Mouse (Mus musculus) ovary, postnatal 14 days (tissue): ENCODE results near the gene Tmem198.

ENCODE experiments used
- DNase-seq: peaks from one replicate; pipeline ENCODE4 v3.0.0; 2022; ENCODE audit warnings: low spot score

The Tmem198 gene

DNA sequence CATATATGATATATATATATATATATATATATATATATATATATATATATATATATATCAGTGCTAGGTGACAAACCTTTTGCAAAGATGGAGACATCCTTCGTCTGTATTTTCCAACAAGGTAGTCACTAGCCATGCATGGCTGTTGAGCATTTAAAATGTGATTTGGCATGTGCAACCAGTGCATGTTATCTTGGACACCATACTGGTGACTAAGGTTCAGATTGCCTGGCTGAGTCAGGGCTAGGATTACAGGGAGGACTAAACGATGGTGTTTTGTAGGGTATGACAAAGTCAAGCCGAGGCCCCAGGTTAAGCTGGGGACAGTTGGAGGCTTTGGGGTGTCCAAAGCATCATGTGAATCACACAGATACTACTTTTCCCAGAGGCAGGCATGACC lies 23.9 kb upstream of the Tmem198 start:
- no peak for DNase-seq

GRCm38 (mm10) chr1:75455948-75456347 lies 23.4 kb upstream of the Tmem198 start:
- DNase-seq: no peak

DNA sequence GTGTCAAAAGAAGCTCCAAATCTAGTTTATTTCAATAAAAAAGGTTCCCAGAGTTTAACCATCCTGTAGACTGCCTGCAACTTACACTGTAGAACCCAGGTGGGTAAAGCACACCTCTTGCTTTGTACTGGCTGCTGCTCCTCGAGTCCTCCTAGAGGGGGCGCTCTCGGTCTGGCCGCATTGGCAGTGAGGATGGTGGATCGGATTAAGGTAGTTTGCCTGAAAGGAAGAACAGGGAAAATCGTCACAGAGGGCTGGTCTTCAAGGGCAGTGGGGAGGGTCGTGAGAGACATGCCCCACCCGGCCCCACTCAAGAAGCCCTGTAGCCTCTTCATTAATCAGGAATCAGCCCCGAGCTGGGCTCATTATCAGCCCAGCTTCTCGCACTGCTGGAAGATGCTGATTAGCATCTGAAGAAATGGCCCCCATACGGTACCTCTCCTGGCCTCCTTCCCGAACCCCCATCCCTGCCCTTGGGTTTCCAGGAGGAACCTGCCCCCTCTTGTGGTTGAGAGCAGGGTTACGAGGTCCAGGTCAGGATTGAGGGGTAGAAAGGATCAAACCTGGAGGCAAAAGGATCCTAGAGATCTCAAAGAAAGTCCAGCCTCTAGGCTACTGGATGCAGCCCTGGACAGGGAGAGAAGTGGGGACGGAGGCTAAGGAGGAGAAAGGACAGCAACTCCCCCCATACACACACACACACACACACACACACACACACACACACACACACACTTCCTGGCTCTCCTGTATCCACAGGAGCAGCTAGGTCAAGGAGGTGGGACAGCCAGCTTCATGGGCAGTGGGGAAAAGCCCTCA lies 22.4 kb upstream of the Tmem198 start:
- no peak for DNase-seq

GRCm38 (mm10) chr1:75457710-75458024 lies 21.7 kb upstream of the Tmem198 start:
- DNase-seq: no peak

- DNase-seq: no peak
These were observed 21.1 kb upstream of the Tmem198 start for GRCm38 (mm10) chr1:75458025-75458788.

GRCm38 (mm10) chr1:75458789-75459684 lies 20.3 kb upstream of the Tmem198 start:
- no peak for DNase-seq

GRCm38 (mm10) chr1:75460297-75460696 lies 19.0 kb upstream of the Tmem198 start:
- no peak for DNase-seq

DNA sequence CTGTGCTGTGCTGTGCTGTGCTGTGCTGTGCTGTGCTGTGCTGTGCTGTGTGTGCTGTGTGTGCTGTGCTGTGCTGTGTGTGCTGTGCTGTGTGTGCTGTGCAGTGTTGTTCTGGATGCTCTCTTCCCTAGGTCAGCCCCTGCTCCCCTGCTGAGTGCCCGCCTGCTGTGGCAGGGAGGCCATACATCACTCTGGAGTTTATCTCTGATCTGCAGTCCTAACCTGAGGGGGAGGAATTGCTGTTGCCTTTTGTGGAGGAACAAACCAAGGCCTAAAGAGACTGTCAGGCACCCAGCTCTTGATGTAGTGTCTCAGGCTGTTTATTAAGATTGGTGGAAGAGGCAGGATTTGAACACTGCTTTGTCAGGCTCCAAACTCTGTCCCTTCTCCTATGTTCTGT lies 16.7 kb upstream of the Tmem198 start:
- no peak for DNase-seq

DNA sequence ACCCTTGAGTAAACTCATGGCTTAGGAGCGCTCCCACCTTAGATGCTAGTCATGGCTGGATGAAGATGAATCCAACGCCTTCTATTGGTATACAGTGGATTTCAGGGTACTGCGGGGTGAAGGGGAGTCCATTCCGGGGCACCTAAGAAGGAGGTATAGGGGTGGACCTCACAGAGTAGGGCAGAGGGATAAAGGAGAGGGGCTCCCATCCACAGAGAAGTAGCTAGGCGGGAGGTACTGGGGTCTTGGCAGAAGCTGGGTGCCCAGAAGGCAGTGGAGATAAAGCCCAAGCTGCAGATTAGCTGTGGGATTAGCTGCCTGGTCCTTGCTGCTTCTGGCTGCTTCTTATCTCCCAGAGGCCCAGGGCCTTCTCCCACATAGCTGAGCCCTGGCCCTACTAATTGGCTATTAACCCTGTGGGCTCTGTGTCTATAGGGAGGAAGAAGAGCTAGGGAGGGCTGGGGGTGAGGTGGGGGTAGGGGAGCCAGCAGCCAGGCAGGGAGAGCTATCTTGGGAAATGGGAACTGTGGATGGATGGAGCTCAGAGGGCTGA lies 15.6 kb upstream of the Tmem198 start:
- DNase-seq: no peak

DNA sequence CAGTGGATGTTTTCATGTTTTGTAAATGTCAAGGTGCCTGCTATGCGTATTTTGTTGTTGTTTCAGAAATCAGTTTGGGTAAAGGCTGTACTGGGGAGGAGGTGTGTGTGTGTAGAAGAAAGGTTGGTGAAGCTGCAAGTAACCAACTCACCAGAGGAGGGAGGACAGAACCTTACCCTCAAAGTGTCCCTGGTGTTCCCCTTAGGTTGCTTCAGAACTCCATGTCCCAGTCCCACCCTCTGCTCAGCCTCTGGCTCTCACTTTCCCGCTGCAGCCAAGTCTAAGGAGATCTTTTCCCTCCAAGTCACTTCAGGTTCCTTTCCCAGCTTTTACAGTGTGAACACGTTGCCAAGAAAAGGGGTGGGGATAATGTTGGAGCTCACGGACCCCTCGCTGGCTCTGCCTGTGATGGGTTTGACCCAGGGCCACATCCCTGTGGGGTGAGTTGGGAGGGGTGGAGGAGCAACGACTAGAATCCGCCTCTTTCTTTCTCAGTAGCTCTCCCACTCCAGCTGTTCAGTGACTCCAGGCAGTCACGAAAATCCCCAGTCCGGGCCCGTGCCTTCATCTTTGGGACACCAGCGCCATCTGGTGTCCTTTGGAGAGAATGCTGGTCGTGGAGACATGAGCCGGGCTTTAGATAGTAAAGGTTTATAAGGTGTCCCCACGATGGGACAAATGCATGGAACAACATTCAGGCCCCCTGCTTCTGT lies 12.0 kb upstream of the Tmem198 start:
- peak; percentile 79 for DNase-seq

- no peak for DNase-seq
These were observed 10.0 kb upstream of the Tmem198 start for GRCm38 (mm10) chr1:75469287-75469825.

- no peak for DNase-seq
These were observed 2.9 kb upstream of the Tmem198 start for GRCm38 (mm10) chr1:75476441-75476840.

DNA sequence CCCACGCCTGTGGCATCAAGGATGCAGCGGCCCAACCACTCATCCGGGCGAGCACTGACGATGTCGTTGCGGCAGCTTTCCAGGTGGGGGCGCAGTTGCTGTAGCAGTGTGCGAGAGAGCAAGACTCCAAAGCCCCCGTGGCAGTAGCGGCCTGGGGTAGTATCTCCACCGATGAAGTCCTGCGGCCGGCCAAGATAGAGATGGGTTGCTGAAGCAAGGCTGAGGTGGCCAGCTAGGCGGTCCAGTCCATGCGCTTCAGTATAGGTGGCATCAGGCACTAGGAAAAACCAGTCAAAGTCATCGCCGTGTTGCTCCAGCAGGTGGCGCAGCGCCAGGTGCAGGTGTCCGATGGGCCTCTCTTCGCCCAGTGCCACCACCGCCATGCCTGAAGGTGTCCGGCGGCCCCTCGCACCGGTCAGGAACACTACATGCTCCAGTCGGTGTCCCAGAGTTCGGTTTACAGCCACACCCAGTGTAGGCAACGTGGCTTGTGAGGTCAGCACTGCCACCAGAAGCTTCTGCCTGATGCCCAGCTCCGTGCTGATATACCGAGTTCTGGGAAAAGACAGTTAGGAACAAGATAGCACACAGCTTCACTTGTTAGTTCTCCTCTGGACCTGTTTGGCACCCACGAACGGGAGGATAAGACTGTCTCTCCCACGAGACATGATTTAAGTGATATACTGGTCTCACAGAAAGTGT lies 1.9 kb upstream of the Tmem198 start:
- DNase-seq: peak; percentile 76

DNA sequence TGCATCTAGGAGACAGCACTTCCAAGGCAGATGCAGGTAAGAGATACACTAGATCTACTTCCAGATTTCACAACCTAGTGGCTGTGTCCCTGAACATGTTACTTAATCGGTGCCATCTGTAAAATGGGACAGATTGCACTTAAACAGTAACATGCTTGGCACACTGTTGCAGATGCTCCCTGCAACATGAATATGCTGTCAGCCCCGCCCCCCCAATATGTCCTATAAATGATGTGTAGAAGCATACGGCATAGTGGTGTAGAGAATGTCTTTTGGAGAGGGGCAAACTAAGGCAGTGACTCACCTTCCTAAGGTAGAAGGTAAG lies 1.4 kb upstream of the Tmem198 start:
- no peak for DNase-seq

- no peak for DNase-seq
These were observed 835 bp upstream of the Tmem198 start for GRCm38 (mm10) chr1:75478497-75478896.

- DNase-seq: no peak
These were observed 280 bp downstream of the Tmem198 start for GRCm38 (mm10) chr1:75479635-75479989.

DNA sequence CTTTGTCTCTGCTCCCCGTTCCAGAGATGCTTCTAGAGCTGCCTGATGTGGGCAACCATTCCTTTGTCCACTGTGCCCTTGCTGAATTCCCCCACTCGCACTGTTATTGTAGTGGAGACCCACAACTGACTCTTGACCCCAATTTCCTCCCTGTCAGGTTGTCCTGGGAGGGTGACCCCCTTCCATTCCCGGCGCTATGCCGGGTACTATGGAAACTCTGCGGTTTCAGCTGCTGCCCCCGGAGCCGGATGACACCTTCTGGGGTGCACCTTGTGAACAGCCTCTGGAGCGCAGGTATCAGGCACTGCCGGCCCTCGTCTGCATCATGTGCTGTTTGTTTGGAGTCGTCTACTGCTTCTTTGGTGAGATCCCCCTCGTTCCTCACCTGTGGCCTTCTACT lies 704 bp downstream of the Tmem198 start:
- no peak for DNase-seq

GRCm38 (mm10) chr1:75480735-75481134 lies 1.4 kb downstream of the Tmem198 start:
- no peak for DNase-seq

- DNase-seq: no peak
These were observed 7.2 kb downstream of the Tmem198 start for GRCm38 (mm10) chr1:75486561-75486960.

DNA sequence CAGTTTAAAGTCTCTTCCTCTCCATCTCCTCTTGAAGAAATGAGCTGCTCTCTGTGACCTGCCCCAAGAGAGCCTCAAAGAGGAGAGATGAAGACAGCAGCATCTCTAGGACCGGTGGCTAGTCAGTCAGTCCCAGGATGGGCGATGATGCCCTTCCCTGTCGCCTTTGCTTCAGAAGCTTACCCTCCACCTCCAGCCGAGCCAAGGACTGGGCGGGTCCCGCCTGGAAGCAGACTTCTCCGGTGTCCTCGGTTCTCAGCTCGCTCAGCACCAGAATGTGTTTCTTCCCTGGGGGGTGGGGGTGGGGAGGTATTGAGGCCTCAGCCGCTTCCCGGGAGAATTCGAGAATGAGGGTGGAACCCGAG lies 7.7 kb downstream of the Tmem198 start:
- no peak for DNase-seq
